Mouse (Mus musculus) splenic B cell, adult 2 months (primary cell): ENCODE data around the gene Clcnka.

ENCODE experiments used
- DNase-seq: peaks from one replicate; pipeline ENCODE4 v3.0.0-alpha.2; 2011; ENCODE audit warnings: low read depth, low spot score
- H3K27me3 ChIP-seq: 2 replicates; pipeline ENCODE4 v1.6.1; 2012; ENCODE audit warnings: mild to moderate bottlenecking, low read length, moderate library complexity, mixed read lengths; ENCODE audit not compliant: control insufficient read depth, poor library complexity, insufficient read depth, severe bottlenecking
- H3K36me3 ChIP-seq: 2 replicates; pipeline ENCODE4 v1.6.1; 2012; ENCODE audit warnings: mild to moderate bottlenecking, low read length, moderate library complexity, mixed read lengths; ENCODE audit not compliant: control insufficient read depth, poor library complexity, insufficient read depth, severe bottlenecking

Clcnka gene

GRCm38 (mm10) chr4:141372426-141372825 lies 26.1 kb downstream of the Clcnka start:
- DNase-seq: no peak
- H3K36me3 ChIP-seq: no peaks in the 10 kb centered on the region
- no peaks in the 10 kb centered on the region for H3K27me3 ChIP-seq

DNA sequence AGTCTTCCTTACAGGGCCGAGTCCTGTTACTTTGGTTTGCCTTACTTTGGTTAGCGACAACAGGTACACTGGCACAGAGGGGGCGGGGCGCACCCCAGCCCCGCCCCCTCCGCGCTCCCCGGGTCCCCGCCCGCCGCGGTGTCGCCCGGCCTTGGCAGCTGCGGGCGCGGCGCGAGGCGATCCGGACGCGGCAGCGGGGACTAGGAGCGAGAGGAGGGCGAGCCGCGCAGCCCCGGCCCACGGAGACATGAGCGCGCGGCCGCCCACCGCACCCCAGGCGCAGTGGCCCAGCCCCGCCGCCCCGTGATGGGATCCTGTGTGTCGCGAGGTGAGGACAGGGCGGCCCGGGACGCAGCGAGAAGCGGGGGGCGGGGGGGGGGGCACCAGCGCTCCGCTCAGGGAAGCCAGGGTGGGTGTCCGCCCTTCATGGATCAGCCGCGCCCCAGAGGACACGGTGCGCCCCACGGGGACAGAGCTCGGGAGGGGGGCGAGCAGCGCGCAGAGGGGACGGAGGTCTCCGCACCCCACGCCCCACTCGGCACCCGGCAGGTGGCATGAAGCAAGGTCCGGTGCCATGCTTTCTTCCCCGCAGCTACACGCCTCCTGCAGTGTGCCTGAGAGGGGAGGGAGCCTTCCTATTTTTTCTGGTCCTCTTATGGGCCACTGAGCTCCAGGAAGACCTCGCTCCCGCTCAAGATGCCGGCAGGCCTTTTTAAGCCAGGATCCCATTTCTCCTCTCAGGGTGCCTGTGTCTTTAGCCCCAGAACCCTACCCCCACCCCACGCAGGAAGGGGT lies 30.3 kb downstream of the Clcnka start, which contains the start of gene Fam131c:
Gene Fam131c (plus strand): TSS at position 224 of the 795 bp plus-strand sequence.
- peak; percentile 41 for DNase-seq
- H3K36me3 ChIP-seq: no peaks in the 10 kb centered on the region
- H3K27me3 ChIP-seq: no peaks in the 10 kb centered on the region

- H3K36me3 ChIP-seq: no peaks in the 10 kb centered on the region
- DNase-seq: no peak
Measured at GRCm38 (mm10) chr4:141365876-141366275, 32.6 kb downstream of the Clcnka start.

GRCm38 (mm10) chr4:141365126-141365525 lies 33.4 kb downstream of the Clcnka start:
- no peak for DNase-seq
- H3K36me3 ChIP-seq: no peaks in the 10 kb centered on the region
- no peaks in the 10 kb centered on the region for H3K27me3 ChIP-seq

More at GRCm38 (mm10) chr4:141365876-141366275, 32.6 kb downstream of the Clcnka start:
- H3K27me3 ChIP-seq: no peaks in the 10 kb centered on the region

DNA sequence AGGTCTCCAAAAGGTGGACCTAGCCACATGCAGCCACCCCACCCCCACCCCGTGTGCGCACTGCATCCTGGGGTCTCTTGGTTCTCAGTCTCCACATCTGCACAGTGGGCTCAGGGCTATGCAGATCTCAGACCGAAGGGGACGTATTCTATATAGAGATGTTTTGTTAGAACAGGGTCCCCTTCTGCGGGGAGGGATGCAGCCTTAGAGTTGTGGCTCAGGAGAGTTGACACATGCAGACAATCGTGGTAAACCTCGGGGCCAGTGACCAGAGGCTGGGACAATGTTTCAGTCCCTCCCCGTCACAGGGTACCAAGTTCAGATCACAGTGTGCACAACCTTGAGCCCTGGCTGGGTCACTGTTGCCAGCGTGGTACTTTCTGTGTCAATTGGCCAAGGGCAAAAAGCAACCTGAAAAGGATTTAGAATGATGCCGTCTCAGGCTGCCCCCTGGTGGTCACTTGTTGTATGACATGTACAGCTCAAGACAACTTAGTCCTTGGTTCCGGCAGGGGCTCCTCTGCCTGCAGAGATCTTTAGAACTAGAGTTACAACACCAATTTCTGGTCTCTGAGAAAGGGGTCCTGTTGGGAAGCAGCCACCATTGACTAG lies 35.5 kb downstream of the Clcnka start:
- DNase-seq: peak; percentile 88
- Histone ChIP-seq H3K36me3 (no peaks in the 10 kb centered on the region), H3K27me3 (no peaks in the 10 kb centered on the region)

GRCm38 (mm10) chr4:141360846-141361245 lies 37.7 kb downstream of the Clcnka start:
- peak; percentile 66 for DNase-seq
- H3K36me3 ChIP-seq: no peaks in the 10 kb centered on the region
- H3K27me3 ChIP-seq: no peaks in the 10 kb centered on the region

- H3K27me3 ChIP-seq: no peaks in the 10 kb centered on the region
- H3K36me3 ChIP-seq: no peaks in the 10 kb centered on the region
- no peak for DNase-seq
Measured at GRCm38 (mm10) chr4:141359222-141359621, 39.3 kb downstream of the Clcnka start.

DNA sequence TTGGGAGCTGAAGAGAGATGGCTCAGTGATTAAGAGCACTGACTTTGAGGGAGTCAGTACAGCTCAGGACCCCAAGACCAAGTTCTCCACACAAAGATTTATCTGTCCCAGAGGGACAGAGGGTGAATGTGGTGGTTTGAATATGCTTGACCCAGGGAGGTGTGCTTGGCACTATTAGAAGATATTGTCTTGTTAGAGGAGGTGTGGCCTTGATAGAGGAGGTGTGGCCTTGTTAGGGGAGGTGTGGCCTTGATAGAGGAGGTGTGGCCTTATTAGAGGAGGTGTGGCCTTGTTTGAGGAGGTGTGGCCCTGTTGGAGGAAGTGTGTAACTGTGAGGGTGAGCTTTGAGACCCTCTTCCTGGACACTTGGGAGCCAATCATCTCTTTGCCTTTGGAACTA lies 40.7 kb downstream of the Clcnka start:
- H3K36me3 ChIP-seq: no peaks in the 10 kb centered on the region
- DNase-seq: no peak

DNA sequence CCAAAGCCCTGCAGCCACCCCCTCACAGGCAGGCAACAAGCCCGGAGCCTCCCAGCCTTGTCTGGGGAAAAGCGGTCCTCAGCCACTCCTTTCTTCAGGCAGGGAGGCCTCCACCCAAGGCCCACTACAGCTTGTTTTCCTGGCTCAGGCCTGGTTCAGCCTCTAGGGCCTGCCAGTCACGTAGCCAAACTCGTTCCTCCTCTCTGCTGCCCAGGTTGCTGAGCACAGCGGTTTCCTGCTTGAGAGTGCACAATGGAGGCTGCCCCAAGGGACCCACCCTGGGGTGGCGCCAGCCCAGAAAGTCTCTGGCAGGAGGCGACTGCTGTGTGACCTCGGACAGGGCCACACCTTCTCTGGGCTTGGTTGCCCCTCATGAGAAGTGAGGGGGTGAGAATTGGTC lies 44.7 kb downstream of the Clcnka start:
- peak; percentile 45 for DNase-seq
- Histone ChIP-seq H3K36me3 (no peaks in the 10 kb centered on the region), H3K27me3 (no peaks in the 10 kb centered on the region)

More for the DNA sequence above, 40.7 kb downstream of the Clcnka start:
- H3K27me3 ChIP-seq: no peaks in the 10 kb centered on the region

GRCm38 (mm10) chr4:141352986-141353385 lies 45.5 kb downstream of the Clcnka start:
- no peaks in the 10 kb centered on the region for H3K27me3 ChIP-seq

GRCm38 (mm10) chr4:141351972-141352371 lies 46.6 kb downstream of the Clcnka start:
- H3K27me3 ChIP-seq: no peaks in the 10 kb centered on the region
- no peaks in the 10 kb centered on the region for H3K36me3 ChIP-seq
- DNase-seq: no peak

More at GRCm38 (mm10) chr4:141352986-141353385, 45.5 kb downstream of the Clcnka start:
- DNase-seq: no peak
- H3K36me3 ChIP-seq: no peaks in the 10 kb centered on the region

DNA sequence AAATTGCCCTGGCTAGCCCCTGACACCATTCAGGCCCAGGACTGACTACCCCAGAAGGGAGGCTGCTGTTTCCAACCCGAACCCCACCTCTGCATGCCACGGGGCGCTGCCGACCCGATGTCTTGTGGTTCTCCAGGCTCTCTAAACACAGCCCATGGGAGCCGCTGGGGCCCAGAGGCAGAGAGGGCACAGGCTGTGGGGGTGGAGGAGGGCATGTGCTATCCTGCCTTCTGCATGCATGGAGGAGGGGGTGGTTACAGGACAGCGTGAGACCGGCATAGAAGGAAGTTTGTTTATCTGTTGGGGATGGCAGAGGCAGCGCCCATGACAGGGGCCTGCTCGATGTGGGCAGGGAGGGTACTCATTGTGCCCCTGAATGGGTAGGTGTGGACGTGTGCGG lies 48.5 kb downstream of the Clcnka start:
- Histone ChIP-seq H3K27me3 (no peaks in the 10 kb centered on the region), H3K36me3 (no peaks in the 10 kb centered on the region)
- no peak for DNase-seq

- no peak for DNase-seq
- Histone ChIP-seq H3K27me3 (no peaks in the 10 kb centered on the region), H3K36me3 (no peaks in the 10 kb centered on the region)
Measured at GRCm38 (mm10) chr4:141348616-141349015, 49.9 kb downstream of the Clcnka start.

DNA sequence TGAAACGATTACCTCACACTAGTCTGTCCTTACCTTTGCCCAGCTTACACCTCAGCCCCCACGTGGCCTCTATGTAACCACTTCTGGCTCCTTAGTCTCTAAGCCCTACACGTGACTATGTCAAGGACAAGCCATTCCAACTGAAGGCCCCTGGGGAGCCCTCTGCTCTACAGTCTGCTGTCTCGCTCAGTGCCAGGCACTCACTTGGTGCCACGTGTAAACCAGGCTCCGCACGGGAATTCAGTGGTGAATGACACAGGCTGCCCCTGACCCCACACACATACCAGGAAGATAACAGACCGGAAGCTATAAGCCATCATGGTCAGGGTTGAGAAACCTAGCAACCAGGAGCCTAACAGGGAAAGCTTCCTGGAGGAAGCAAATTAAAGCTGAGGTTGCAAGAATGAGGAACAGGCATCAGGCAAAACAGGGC lies 51.1 kb downstream of the Clcnka start:
- no peaks in the 10 kb centered on the region for H3K36me3 ChIP-seq
- no peaks in the 10 kb centered on the region for H3K27me3 ChIP-seq
- no peak for DNase-seq

DNA sequence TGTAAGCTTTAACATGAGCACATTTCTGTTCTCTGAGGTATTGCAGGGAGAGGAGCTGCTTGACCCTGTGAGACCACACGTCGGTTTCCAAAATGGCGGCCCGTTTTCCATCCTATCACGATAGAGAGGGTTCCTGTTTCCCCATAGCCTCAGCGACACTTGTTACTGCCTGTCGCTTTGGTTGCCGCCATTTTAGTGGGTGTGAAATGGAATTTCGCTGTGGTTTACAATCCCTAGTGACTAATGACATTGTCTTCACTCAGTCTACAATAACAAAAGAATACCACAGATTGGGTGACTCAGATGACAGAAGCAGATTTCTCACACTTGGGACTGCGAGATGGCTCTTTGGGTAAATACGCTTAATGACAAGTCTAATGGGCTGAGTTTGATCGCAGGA lies 53.3 kb downstream of the Clcnka start:
- no peak for DNase-seq
- no peaks in the 10 kb centered on the region for H3K27me3 ChIP-seq
- no peaks in the 10 kb centered on the region for H3K36me3 ChIP-seq
